16 mouse cellular contexts compared by ENCODE assay signal in the genomic region with DNA sequence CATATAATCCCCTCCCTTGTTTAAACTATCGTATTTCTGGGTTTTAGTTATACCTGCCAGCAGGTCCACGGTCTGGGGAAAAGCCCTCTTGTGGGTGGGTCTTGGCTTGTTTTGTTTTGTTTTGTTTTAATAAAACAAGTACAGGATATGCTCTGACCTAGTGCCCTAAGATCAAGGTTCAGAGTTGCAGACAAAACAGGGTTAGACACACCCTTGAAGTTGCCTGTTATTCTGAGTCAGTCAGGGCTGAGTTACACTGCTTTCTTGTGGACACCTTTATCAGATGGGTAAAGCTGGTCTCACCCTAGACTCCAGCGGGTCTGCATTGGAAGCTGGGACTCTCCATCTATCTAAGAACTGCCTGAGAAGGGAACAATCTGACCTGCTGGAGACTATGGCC. TPM values are rescaled to one million over a fixed set of nuclear protein-coding genes. Genes with fewer than 3 reads are reported as not detected.
"Had no signal": no experiment of that assay in that cellular context is flagged by ENCODE, and none has a peak within 500 bp of the region (broad histone marks: within the 10 kb centered on the region; RNA-seq: fewer than 3 reads in every experiment).

No protein-coding gene starts in this region.

- DNase-seq: layer of hippocampus, adult 9-11 months; layer of hippocampus, postnatal 36 days; lung, postnatal 14 days; right cerebral cortex, postnatal 4 days; thymus, postnatal 36 days had no signal

- H3K27ac ChIP-seq: limb, embryonic 12.5 days; liver, embryonic 12.5 days; lung, embryonic 15.5 days; macrophage; midbrain, embryonic 15.5 days; neural tube, embryonic 12.5 days; stomach, embryonic 15.5 days had no signal

- H3K27me3 ChIP-seq: limb, embryonic 12.5 days; liver, embryonic 12.5 days; lung, embryonic 15.5 days; midbrain, embryonic 15.5 days; neural tube, embryonic 12.5 days; stomach, embryonic 15.5 days had no signal

- H3K4me3 ChIP-seq: limb, embryonic 12.5 days; liver, embryonic 12.5 days; lung, embryonic 15.5 days; megakaryocyte, embryonic 14.5 days; midbrain, embryonic 15.5 days; neural tube, embryonic 12.5 days; stomach, embryonic 15.5 days had no signal

- H3K9me3 ChIP-seq: limb, embryonic 12.5 days; liver, embryonic 12.5 days; lung, embryonic 15.5 days; megakaryocyte, embryonic 14.5 days; midbrain, embryonic 15.5 days; neural tube, embryonic 12.5 days; stomach, embryonic 15.5 days had no signal

- ATAC-seq: midbrain, embryonic 15.5 days had no signal

- H3K4me1 ChIP-seq: limb, embryonic 12.5 days; midbrain, embryonic 15.5 days; stomach, embryonic 15.5 days had no signal

- H3K36me3 ChIP-seq: liver, embryonic 12.5 days had no signal

- H3K9ac ChIP-seq: limb, embryonic 12.5 days; liver, embryonic 12.5 days; lung, embryonic 15.5 days; midbrain, embryonic 15.5 days; neural tube, embryonic 12.5 days; stomach, embryonic 15.5 days had no signal

- H3K4me2 ChIP-seq: limb, embryonic 12.5 days; liver, embryonic 12.5 days; lung, embryonic 15.5 days; midbrain, embryonic 11.5 days; midbrain, embryonic 15.5 days; neural tube, embryonic 12.5 days; stomach, embryonic 15.5 days had no signal

RNA-seq across cellular contexts. Expression of a gene that starts 8.0 kb away (rescaled TPM):
- total RNA-seq: monocyte, adult 5-6 weeks; neutrophil, adult 5-6 weeks had no signal
- polyA plus RNA-seq: macrophage had no signal
